Mouse (Mus musculus) CH12.LX (cell line): Measurements from ENCODE around the gene Wfdc21. TPM values are rescaled to one million over a fixed set of nuclear protein-coding genes. Genes with fewer than 3 reads are reported as not detected.
A peak's percentile ranks its signal among the peaks of the same experiment; 100 is the strongest.

Experiments used
- DNase-seq: peaks from one replicate; pipeline ENCODE4 v3.0.0-alpha.2; 2013; ENCODE audit errors: extremely low read depth
- H3K27ac ChIP-seq: 2 replicates; pipeline ENCODE4 v1.5.1; 2012; ENCODE audit warnings: low read depth, mild to moderate bottlenecking, control low read depth, moderate library complexity; ENCODE audit not compliant: insufficient read depth
- H3K27me3 ChIP-seq: replicated peaks from 2 replicates; pipeline ENCODE3; 2012; ENCODE audit warnings: inconsistent platforms
- H3K36me3 ChIP-seq, 2 experiments: replicated peaks in 1 of 2; 2 replicates each; pipeline versions ENCODE3 to v1.6.1; 2012; ENCODE audit warnings: inconsistent platforms in 1 of 2, low read length in 1 of 2, mild to moderate bottlenecking in 1 of 2, mixed read lengths in 1 of 2, moderate library complexity in 1 of 2; ENCODE audit not compliant: control insufficient read depth in 1 of 2, insufficient read depth in 1 of 2
- H3K4me1 ChIP-seq, 2 experiments: 2 replicates each; pipeline ENCODE4 v1.6.1; 2012; ENCODE audit warnings: inconsistent platforms in 1 of 2, moderate library complexity in 1 of 2; ENCODE audit not compliant: insufficient read depth in 2 of 2, control insufficient read depth in 1 of 2
- H3K4me2 ChIP-seq: 2 replicates; pipeline ENCODE4 v1.6.1; 2012; ENCODE audit warnings: low read depth, mild to moderate bottlenecking, control low read depth; ENCODE audit not compliant: poor library complexity, insufficient read depth, severe bottlenecking
- H3K4me3 ChIP-seq, 3 experiments: fragments of 150-350 bp in 1 of 3; sonication (generic) in 1 of 3; replicated peaks in 1 of 3; 2 replicates each; pipeline versions ENCODE3 to v1.5.1; 2011 to 2012; ENCODE audit warnings: low read depth in 2 of 3, low read length in 2 of 3, mild to moderate bottlenecking in 2 of 3, moderate library complexity in 2 of 3, control low read depth in 1 of 3, improper control_type of control experiment in 1 of 3, inconsistent platforms in 1 of 3, mixed read lengths in 1 of 3; ENCODE audit not compliant: poor library complexity in 1 of 3
- H3K79me2 ChIP-seq: replicated peaks from 2 replicates; pipeline ENCODE4 v1.6.1; 2012; ENCODE audit warnings: mild to moderate bottlenecking, moderate library complexity; ENCODE audit not compliant: control insufficient read depth, poor library complexity, insufficient read depth, severe bottlenecking; ENCODE audit errors: extremely low read depth
- H3K9ac ChIP-seq: 2 replicates; pipeline ENCODE4 v1.6.1; 2012; ENCODE audit warnings: low read depth, mild to moderate bottlenecking, control low read depth, moderate library complexity; ENCODE audit not compliant: insufficient read depth
- H3K9me3 ChIP-seq: replicated peaks from 2 replicates; pipeline ENCODE3; 2012; ENCODE audit warnings: low read length, inconsistent platforms, mixed read lengths
- BHLHE40 ChIP-seq: IDR thresholded peaks from 2 replicates; pipeline ENCODE4 v1.6.1; 2011; ENCODE audit warnings: mild to moderate bottlenecking, low read depth, low read length, improper control_type of control experiment
- E2F4 ChIP-seq: IDR thresholded peaks from 2 replicates; pipeline ENCODE4 v1.6.1; 2011; ENCODE audit warnings: low read depth, low read length, improper control_type of control experiment; ENCODE audit not compliant: insufficient replicate concordance
- ETS1 ChIP-seq: conservative IDR thresholded peaks from 2 replicates; pipeline ENCODE4 v1.6.1; 2012; ENCODE audit warnings: low read depth, mild to moderate bottlenecking, inconsistent platforms, low read length, improper control_type of control experiment, moderate library complexity
- JUND ChIP-seq: conservative IDR thresholded peaks from 2 replicates; pipeline ENCODE4 v1.6.1; 2011; ENCODE audit warnings: low read depth, low read length, improper control_type of control experiment
- KAT2A ChIP-seq: IDR thresholded peaks from 2 replicates; pipeline ENCODE4 v1.6.1; 2012; ENCODE audit warnings: low read length, improper control_type of control experiment, inconsistent platforms; ENCODE audit not compliant: insufficient replicate concordance
- MAFK ChIP-seq: IDR thresholded peaks from 2 replicates; pipeline ENCODE4 v1.6.1; 2011; ENCODE audit warnings: low read length, improper control_type of control experiment; ENCODE audit not compliant: insufficient replicate concordance
- MAZ ChIP-seq: IDR thresholded peaks from 2 replicates; pipeline ENCODE4 v1.6.1; 2012; ENCODE audit warnings: low read depth, mild to moderate bottlenecking, inconsistent platforms, low read length, improper control_type of control experiment, moderate library complexity
- MEF2A ChIP-seq: IDR thresholded peaks from 2 replicates; pipeline ENCODE4 v1.6.1; 2014; ENCODE audit warnings: low read depth, mild to moderate bottlenecking, inconsistent platforms, low read length, improper control_type of control experiment, borderline replicate concordance
- NRF1 ChIP-seq: IDR thresholded peaks from 2 replicates; pipeline ENCODE4 v1.6.1; 2014; ENCODE audit warnings: low read depth, mild to moderate bottlenecking, inconsistent platforms, low read length, improper control_type of control experiment, moderate library complexity
- PAX5 ChIP-seq: IDR thresholded peaks from 2 replicates; pipeline ENCODE4 v1.6.1; 2012; ENCODE audit warnings: low read length, inconsistent platforms, mixed read lengths
- POLR2A ChIP-seq: IDR thresholded peaks from 2 replicates; pipeline ENCODE4 v1.6.1; 2011; ENCODE audit warnings: low read depth, mild to moderate bottlenecking, improper control_type of control experiment, low read length
- RAD21 ChIP-seq: IDR thresholded peaks from 2 replicates; pipeline ENCODE4 v1.6.1; 2011; ENCODE audit warnings: low read depth, mild to moderate bottlenecking, low read length, improper control_type of control experiment, moderate library complexity
- RCOR1 ChIP-seq: conservative IDR thresholded peaks from 2 replicates; pipeline ENCODE4 v1.6.1; 2012; ENCODE audit warnings: low read depth, mild to moderate bottlenecking, inconsistent platforms, low read length, improper control_type of control experiment
- SIN3A ChIP-seq: IDR thresholded peaks from 2 replicates; pipeline ENCODE4 v1.6.1; 2012; ENCODE audit warnings: low read length, improper control_type of control experiment, inconsistent platforms
- TBP ChIP-seq: conservative IDR thresholded peaks from 2 replicates; pipeline ENCODE4 v1.6.1; 2011; ENCODE audit warnings: low read depth, low read length, improper control_type of control experiment
- TCF12 ChIP-seq: IDR thresholded peaks from 2 replicates; pipeline ENCODE4 v1.6.1; 2014; ENCODE audit warnings: low read depth, mild to moderate bottlenecking, inconsistent platforms, low read length, improper control_type of control experiment
- UBTF ChIP-seq: IDR thresholded peaks from 2 replicates; pipeline ENCODE4 v1.6.1; 2012; ENCODE audit warnings: low read depth, mild to moderate bottlenecking, inconsistent platforms, low read length, improper control_type of control experiment, moderate library complexity
- USF1 ChIP-seq: IDR thresholded peaks from 2 replicates; pipeline ENCODE4 v1.6.1; 2014; ENCODE audit warnings: low read depth, mild to moderate bottlenecking, inconsistent platforms, low read length, improper control_type of control experiment
- USF2 ChIP-seq: conservative IDR thresholded peaks from 2 replicates; pipeline ENCODE4 v1.6.1; 2011; ENCODE audit warnings: low read depth, low read length, improper control_type of control experiment
- ZC3H11A ChIP-seq: IDR thresholded peaks from 2 replicates; pipeline ENCODE4 v1.6.1; 2012; ENCODE audit warnings: low read depth, mild to moderate bottlenecking, inconsistent platforms, low read length, improper control_type of control experiment
- ZMIZ1 ChIP-seq: IDR thresholded peaks from 2 replicates; pipeline ENCODE4 v1.6.1; 2012; ENCODE audit warnings: low read depth, mild to moderate bottlenecking, inconsistent platforms, low read length, improper control_type of control experiment
- ZNF384 ChIP-seq: IDR thresholded peaks from 2 replicates; pipeline ENCODE4 v1.6.1; 2012; ENCODE audit warnings: low read depth, low read length, improper control_type of control experiment, inconsistent platforms
- dilution Hi-C: fragments of 300-500 bp; cut with MboI; formaldehyde crosslinking; loops from 2 replicates; pipeline ENCODE4 v1.14.3; 2020; ENCODE audit warnings: low sequenced_read_pairs; ENCODE audit not compliant: extremely low pct_unique_long_range_greater_than_20kb, extremely low pct_ligation_motif_present
- in situ Hi-C: fragments of 300-500 bp; cut with MboI; formaldehyde crosslinking; loops from 3 replicates; pipeline ENCODE4 v1.14.3; 2019; ENCODE audit warnings: low sequenced_read_pairs, low pct_ligation_motif_present, low pct_unique_long_range_greater_than_20kb, mixed read lengths
- polyA plus RNA-seq: library from polyadenylated mRNA; unstranded; fragments of >175 nt; gene quantifications from 2 replicates; pipeline ENCODE4 v1.2.1, GENCODE M21; 2012; ENCODE audit warnings: low read depth; ENCODE audit not compliant: insufficient read length
- total RNA-seq, 2 experiments: library from RNA; depleted of rRNA; stranded (reverse); fragments of 300-350 nt in 1 of 2; fragments of >200 nt in 1 of 2; gene quantifications; 2 replicates each; pipeline ENCODE4 v1.2.3; 2012 to 2014

Gene Wfdc21
- total and polyA plus RNA-seq, 3 experiments, result 1.6 to 14.7 (median 2.6) TPM

DNA sequence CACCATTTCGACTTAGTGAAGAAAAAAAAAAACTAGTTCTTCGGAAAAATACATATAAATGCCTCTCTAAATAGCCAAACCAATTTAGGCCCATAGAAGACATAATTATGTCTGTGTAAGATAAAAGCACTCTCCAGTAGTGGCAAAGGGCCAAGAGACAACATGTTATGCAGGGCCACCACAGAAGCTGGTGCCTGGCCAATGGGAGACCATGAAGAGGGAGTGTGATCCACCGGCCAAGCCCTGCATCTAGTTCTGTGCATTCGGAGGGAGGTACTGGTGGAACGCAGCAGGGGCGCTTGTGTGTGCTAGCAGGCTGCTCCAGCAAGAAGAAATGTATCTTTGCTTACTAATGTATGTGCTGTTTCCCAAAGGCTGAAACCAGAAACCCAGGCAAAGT is 49.4 kb downstream of the Wfdc21 start:
- Histone ChIP-seq H3K9me3 (no peaks in the 10 kb centered on the region), H3K4me3 (no peak overlapping the region), H3K4me1 (peaks cover 9 to 38% of the 10 kb centered on the region in 2 experiments), H3K27me3 (no peaks in the 10 kb centered on the region), H3K4me2 (no peak overlapping the region), H3K27ac (no peak overlapping the region), H3K36me3 (no peaks in the 10 kb centered on the region), H3K79me2 (no peaks in the 10 kb centered on the region), H3K9ac (no peak overlapping the region)
- dilution Hi-C loops (no loop called here), in situ Hi-C loops (no loop called here)
- TF ChIP-seq USF2 (no peak), MEF2A (no peak), JUND (no peak), ZC3H11A (no peak), TBP (no peak), UBTF (no peak), TCF12 (no peak), ZMIZ1 (no peak), ETS1 (no peak), NRF1 (no peak), ZNF384 (no peak), PAX5 (no peak)
- DNase-seq, result no peak

GRCm38 (mm10) chr11:83796980-83797608 is 50.4 kb downstream of the Wfdc21 start:
- no peak overlapping the region for H3K4me2 ChIP-seq
- in situ Hi-C loops (no loop called here), dilution Hi-C loops (no loop called here)
- peaks cover 9 to 38% of the 10 kb centered on the region in 2 experiments for H3K4me1 ChIP-seq
- H3K27ac ChIP-seq, result no peak overlapping the region
- H3K36me3 ChIP-seq, result no peaks in the 10 kb centered on the region
- no peaks in the 10 kb centered on the region for H3K27me3 ChIP-seq
- no peak for TF ChIP-seq RCOR1
- TF ChIP-seq TCF12, result peak; percentile 64
- TF ChIP-seq USF2, result no peak
- TF ChIP-seq RAD21, result no peak
- TF ChIP-seq MEF2A, result 0 out of 2 replicates have a peak, but pooled peaks have one; percentile 22
- TF ChIP-seq BHLHE40, result peak; percentile 24; the same call in 1 of the 2 replicates
- no peak for TF ChIP-seq ZC3H11A
- TF ChIP-seq MAZ, result no peak
- TF ChIP-seq ZMIZ1, result no peak
- TF ChIP-seq POLR2A, result no peak
- TF ChIP-seq NRF1, result no peak
- TF ChIP-seq E2F4, result no peak
- no peak for TF ChIP-seq KAT2A
- TF ChIP-seq SIN3A, result no peak
- TF ChIP-seq ETS1, result peak; percentile 45; the same call in 1 of the 2 replicates
- no peak for TF ChIP-seq MAFK
- TF ChIP-seq USF1, result no peak
- TF ChIP-seq ZNF384, result no peak
- H3K4me3 ChIP-seq, result no peak overlapping the region
- H3K9me3 ChIP-seq, result no peaks in the 10 kb centered on the region
- no peak overlapping the region for H3K9ac ChIP-seq
- no peaks in the 10 kb centered on the region for H3K79me2 ChIP-seq
- DNase-seq, result peak; percentile 31
